Mouse (Mus musculus) midbrain, embryonic 11.5 days (tissue): Measurements from ENCODE around the gene Ammecr1. TPM values are rescaled to one million over a fixed set of nuclear protein-coding genes. Genes with fewer than 3 reads are reported as not detected.

Experiments used
- ATAC-seq: fragments of 200-750 bp; cut with Nextera tagmentation; 2 replicates; pipeline ENCODE4 v1.8.0; 2017; ENCODE audit warnings: moderate TSS enrichment, moderate library complexity; ENCODE audit not compliant: low FRiP score
- DNase-seq: peaks from one replicate; pipeline ENCODE4 v3.0.0; 2015; ENCODE audit warnings: low spot score; ENCODE audit errors: missing footprints
- H3K27ac ChIP-seq: fragments of 300-500 bp; sonication (generic); 2 replicates; pipeline ENCODE4 v1.5.1; 2014; ENCODE audit warnings: low read depth, low read length
- H3K27me3 ChIP-seq: fragments of 300-500 bp; sonication (generic); 2 replicates; pipeline ENCODE4 v1.6.1; 2014; ENCODE audit warnings: mild to moderate bottlenecking, low read length, moderate library complexity, mixed read lengths; ENCODE audit not compliant: control insufficient read depth, insufficient read depth
- H3K36me3 ChIP-seq: fragments of 300-500 bp; sonication (generic); 2 replicates; pipeline ENCODE4 v1.6.1; 2014; ENCODE audit warnings: mild to moderate bottlenecking, low read length, moderate library complexity, mixed read lengths; ENCODE audit not compliant: control insufficient read depth, insufficient read depth
- H3K4me1 ChIP-seq: fragments of 300-500 bp; sonication (generic); 2 replicates; pipeline ENCODE4 v1.6.1; 2014; ENCODE audit warnings: low read length; ENCODE audit not compliant: control insufficient read depth, insufficient read depth
- H3K4me2 ChIP-seq: fragments of 300-500 bp; sonication (generic); 2 replicates; pipeline ENCODE4 v1.6.1; 2014; ENCODE audit warnings: mild to moderate bottlenecking, moderate library complexity
- H3K4me3 ChIP-seq: fragments of 300-500 bp; sonication (generic); 2 replicates; pipeline ENCODE4 v1.5.1; 2014; ENCODE audit warnings: low read depth, low read length
- H3K9ac ChIP-seq: fragments of 300-500 bp; sonication (generic); 2 replicates; pipeline ENCODE4 v1.6.1; 2014; ENCODE audit warnings: low read length
- H3K9me3 ChIP-seq: fragments of 300-500 bp; sonication (generic); 2 replicates; pipeline ENCODE4 v1.6.1; 2016; ENCODE audit warnings: low read length; ENCODE audit not compliant: control insufficient read depth
- WGBS: fragments of 180-500 bp; shearing (Covaris S2); extraction: QIAGEN DNeasy Blood & Tissue Kit; methylation state at CpG from one replicate; pipeline ENCODE4 v1.1.7; 2014; 5-methylcytosine and 5-hydroxymethylcytosine counted together
- polyA plus RNA-seq: library from polyadenylated mRNA; unstranded; fragments of >200 nt; fragmentation: Nextera tagmentation; extraction: Ambion mirVana; gene quantifications from 2 replicates; pipeline ENCODE4 v1.2.1, GENCODE M21; 2014

Ammecr1 gene
- polyA plus RNA-seq, 1 experiment from 2014 or later = 10.7 TPM

DNA sequence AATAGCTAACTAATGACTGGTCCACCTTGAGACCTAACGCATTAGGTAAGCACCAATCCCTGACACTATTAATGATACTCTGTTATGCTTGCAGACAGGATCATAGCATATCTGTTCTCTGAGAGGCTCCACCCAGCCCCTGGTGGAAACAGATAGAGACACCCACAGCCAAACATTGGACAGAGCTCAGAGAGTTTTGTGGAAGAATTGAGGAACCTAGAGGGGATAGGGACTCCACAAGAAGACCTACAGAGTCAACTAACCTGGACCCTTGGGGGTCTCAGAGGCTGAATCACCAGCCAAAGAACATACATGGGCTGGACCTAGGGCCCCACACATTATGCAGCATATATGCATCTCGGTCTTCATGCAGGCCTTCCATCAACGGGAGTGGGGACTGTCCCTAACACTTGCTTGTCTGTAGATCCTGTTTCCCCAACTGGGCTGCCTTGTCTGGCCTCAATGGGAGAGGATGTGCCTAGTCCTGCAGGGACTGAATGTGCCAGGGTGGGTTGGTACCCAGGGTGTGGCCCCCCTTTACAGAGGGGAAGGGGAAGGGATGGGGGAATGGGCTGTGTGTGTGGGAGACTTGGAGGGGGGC is 15.1 kb upstream of the Ammecr1 start:
- no peak overlapping the region for H3K27ac ChIP-seq
- H3K9ac ChIP-seq = no peak overlapping the region
- no peak overlapping the region for H3K4me3 ChIP-seq
- H3K4me2 ChIP-seq = no peak overlapping the region
- DNase-seq (no peak), ATAC-seq (no peak)
- 94% methylated on average over 3 of the region's 3 CpGs for WGBS
- H3K9me3 ChIP-seq = no peaks in the 10 kb centered on the region
- 0 out of 2 replicates have a peak, but pooled peaks cover 3% of the 10 kb centered on the region for H3K27me3 ChIP-seq
- H3K36me3 ChIP-seq = no peaks in the 10 kb centered on the region
- no peaks in the 10 kb centered on the region for H3K4me1 ChIP-seq

DNA sequence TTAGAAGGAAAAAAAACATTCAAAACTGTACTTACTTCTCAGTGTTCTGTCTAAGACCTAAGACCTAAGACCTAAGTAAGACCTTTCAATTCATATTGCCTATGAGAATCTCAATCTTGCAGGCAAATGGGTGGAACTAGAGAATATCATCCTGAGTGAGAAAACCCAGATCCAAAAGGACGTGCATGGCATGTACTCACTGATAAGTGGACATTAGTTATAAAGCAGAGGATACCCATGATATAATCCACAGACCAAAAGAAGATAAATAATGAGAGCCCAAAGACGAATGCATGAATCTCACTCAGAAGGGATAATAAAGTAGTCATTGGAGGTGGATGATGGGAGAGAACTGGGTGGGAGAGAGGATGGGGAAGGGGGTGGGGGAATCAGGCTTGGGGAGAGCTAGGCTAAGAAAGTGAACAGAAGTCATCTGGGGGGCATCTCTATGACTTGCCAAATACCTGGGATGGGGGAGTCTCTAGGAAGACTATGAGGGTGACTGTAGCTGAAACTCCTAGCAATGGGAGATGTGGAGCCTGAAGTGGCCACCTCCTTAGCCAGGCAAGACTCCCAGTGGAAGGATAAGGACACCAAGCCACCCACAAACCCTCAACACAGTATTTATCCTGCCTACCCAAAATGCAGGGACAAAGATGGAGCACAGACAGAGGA is 14.5 kb upstream of the Ammecr1 start:
- no peaks in the 10 kb centered on the region for H3K36me3 ChIP-seq
- ATAC-seq (no peak), DNase-seq (no peak)
- H3K9me3 ChIP-seq = no peaks in the 10 kb centered on the region
- WGBS = 77% methylated on average over 2 of the region's 2 CpGs
- H3K9ac ChIP-seq = no peak overlapping the region
- H3K4me1 ChIP-seq = no peaks in the 10 kb centered on the region
- H3K4me3 ChIP-seq = no peak overlapping the region
- H3K27ac ChIP-seq = no peak overlapping the region
- H3K27me3 ChIP-seq = 0 out of 2 replicates have a peak, but pooled peaks cover 3% of the 10 kb centered on the region
- no peak overlapping the region for H3K4me2 ChIP-seq

DNA sequence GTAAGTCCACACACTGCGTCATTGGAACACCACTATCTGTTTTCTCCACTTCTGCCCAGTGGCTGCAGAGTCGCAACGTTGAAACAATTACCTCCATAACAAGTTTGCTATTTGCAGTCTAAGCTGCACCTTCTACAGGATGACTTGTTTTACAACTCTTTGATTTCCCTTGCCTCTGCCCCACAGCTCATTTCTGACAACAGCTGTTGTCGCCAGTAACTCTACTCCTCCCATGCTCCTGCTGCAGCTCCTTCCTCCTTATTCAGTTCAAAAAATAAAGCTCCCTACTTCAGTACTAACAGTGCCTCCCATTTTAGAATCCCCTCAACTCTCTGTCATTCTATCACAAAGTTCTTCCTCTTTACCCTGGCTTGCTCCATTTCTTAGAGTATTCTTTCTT is 12.7 kb upstream of the Ammecr1 start:
- Histone ChIP-seq H3K9me3 (no peaks in the 10 kb centered on the region), H3K4me3 (no peak overlapping the region), H3K4me2 (no peak overlapping the region), H3K27ac (no peak overlapping the region), H3K27me3 (0 out of 2 replicates have a peak, but pooled peaks cover 3% of the 10 kb centered on the region), H3K36me3 (no peaks in the 10 kb centered on the region), H3K4me1 (no peaks in the 10 kb centered on the region), H3K9ac (no peak overlapping the region)
- ATAC-seq (no peak), DNase-seq (no peak)
- WGBS = 78% methylated on average over 4 of the region's 4 CpGs

DNA sequence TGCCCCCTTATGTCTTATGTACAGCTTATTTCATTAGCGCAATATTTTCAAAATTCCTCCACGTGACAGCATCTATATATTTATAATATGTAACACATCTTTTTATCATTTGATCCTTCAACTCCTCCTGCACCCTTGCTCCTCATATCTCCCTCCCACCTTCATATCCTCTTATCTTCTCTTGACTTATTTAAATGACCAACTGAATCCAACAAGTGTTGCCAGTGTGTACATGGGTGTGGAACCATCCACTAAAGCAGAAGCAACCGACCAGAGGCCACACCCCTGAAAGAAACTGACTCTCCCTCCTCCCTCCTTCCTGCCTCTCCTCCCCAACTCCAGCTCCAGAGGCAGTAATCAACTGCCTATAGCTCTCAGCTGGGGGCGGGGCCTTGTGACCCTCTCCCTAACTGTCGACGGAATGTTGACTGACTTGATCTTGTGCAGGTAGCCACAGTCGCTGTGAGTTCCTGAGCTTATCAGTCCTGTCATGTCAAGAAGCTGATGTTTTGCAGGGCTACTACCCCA is 6.0 kb upstream of the Ammecr1 start:
- 48% methylated on average over 7 of the region's 7 CpGs for WGBS

DNA sequence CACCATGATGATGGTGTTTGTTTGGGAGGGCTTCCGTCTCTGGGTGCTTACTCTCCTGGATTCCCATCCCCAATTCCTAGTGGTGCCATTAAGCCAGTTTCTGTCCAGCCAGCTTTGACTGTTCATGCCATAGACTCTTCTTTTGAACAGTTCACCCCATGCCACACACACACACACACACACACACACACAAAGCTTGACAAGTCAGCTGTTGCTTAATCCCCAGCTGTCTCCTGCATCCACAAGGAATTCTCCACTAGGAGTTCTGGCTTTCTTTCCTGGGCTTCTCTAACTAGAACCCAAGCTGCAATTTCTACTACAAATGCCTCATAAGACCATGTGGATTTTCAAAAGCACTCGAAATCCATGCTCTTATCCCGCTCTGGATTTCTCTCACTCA is 5.2 kb upstream of the Ammecr1 start:
- no peak overlapping the region for H3K27ac ChIP-seq
- WGBS = 90% methylated on average over 3 of the region's 3 CpGs
- ATAC-seq (no peak), DNase-seq (no peak)
- no peaks in the 10 kb centered on the region for H3K36me3 ChIP-seq
- H3K9ac ChIP-seq = no peak overlapping the region
- no peaks in the 10 kb centered on the region for H3K9me3 ChIP-seq
- H3K4me3 ChIP-seq = no peak overlapping the region
- no peak overlapping the region for H3K4me2 ChIP-seq
- no peaks in the 10 kb centered on the region for H3K4me1 ChIP-seq
- H3K27me3 ChIP-seq = no peaks in the 10 kb centered on the region

More for the DNA sequence above, 6.0 kb upstream of the Ammecr1 start:
- Histone ChIP-seq H3K27ac (no peak overlapping the region), H3K9ac (no peak overlapping the region), H3K27me3 (no peaks in the 10 kb centered on the region), H3K9me3 (no peaks in the 10 kb centered on the region), H3K36me3 (no peaks in the 10 kb centered on the region), H3K4me3 (no peak overlapping the region), H3K4me1 (no peaks in the 10 kb centered on the region), H3K4me2 (no peak overlapping the region)
- DNase-seq = no peak
- no peak for ATAC-seq

DNA sequence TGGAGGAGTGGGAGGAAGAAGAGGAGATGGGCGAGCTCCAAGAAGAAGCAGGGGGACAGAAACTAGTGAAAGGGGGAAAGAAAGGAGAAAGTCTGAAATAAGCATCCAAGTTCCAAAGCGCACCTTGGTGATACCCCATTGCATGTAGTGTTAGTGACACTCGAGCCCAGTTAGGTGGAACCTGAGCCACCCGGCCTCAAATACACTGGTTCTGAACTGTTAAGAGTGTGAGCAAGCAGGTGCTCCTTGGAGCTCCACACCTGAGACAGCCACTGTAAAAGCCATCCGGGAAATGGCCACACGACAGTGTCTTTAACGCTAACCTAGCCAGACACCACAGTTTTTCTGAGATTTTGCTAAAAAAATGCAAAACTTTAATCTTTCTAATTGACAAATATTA is 539 bp upstream of the Ammecr1 start:
- Histone ChIP-seq H3K27ac (no peak overlapping the region), H3K4me2 (peak overlapping the region; percentile 39), H3K9me3 (no peaks in the 10 kb centered on the region), H3K9ac (peak overlapping the region; percentile 20; the same call in 1 of the 2 replicates), H3K4me1 (no peaks in the 10 kb centered on the region), H3K4me3 (peak overlapping the region; percentile 60), H3K27me3 (peaks cover 8% of the 10 kb centered on the region), H3K36me3 (no peaks in the 10 kb centered on the region)
- peak; percentile 35; the same call in 1 of the 2 replicates for ATAC-seq
- 56% methylated on average over 7 of the region's 7 CpGs for WGBS
- DNase-seq = peak; percentile 84

DNA sequence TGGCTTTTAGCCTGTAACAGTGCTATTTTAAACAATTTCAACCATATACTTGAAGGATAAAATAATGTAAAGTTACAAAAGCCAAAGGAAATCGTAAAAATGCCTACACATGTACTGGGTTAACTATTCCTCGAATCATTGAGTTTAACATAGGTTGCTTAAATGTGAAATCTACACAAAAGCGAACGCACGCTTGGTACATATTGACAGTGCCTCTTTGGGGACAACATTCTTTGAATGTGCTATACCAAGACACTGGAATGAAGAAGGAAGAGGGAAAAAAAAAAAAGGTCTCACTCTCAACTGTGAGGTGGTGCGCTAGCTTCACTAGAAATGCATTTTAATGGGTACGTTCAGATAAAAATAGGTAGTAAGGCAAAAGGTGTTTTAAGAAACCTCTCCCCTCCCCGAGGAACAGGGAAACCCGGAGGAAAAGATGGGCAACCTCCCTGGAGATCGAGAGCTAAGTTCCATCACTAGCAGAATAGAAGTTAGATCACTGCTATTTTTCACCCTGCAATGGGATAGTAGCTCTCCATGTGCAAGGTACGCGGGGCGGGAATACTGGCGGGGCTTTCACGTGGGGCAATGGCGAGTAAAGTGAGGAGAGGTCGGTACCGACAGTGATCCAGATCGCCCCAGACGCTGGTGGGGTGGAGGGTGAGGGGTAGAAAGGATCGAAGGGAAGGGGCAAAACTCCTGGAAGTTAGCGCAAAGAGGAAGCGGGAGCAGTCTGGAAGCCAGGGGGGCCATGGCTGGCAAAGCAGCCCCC is 1.1 kb downstream of the Ammecr1 start:
- DNase-seq = peak; percentile 87
- Histone ChIP-seq H3K9ac (peak overlapping the region; percentile 77), H3K4me2 (peak overlapping the region; percentile 65), H3K9me3 (no peaks in the 10 kb centered on the region), H3K4me1 (no peaks in the 10 kb centered on the region), H3K36me3 (no peaks in the 10 kb centered on the region), H3K27me3 (peaks cover 8% of the 10 kb centered on the region), H3K27ac (no peak overlapping the region), H3K4me3 (peak overlapping the region; percentile 60)
- 23% methylated on average over 22 of the region's 23 CpGs for WGBS
- no peak for ATAC-seq

DNA sequence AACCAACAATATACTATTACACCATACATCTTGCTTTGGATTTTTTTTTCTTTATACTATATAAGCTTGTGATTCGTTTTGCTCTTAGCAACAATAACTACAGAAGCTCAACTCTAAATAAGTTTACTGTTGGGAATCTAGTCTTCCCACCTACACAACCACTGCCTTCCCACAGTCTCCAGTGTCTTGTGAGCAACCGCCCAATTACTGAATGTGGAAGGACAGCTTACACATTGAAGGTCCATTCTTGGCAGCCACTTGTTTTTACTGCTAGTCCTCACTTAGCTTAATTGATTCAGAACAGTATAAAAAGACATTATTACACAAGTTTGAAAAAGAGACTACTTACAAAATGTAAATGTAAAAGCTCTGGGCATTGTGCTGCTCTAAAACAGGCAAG is 6.1 kb downstream of the Ammecr1 start:
- Histone ChIP-seq H3K9me3 (no peaks in the 10 kb centered on the region), H3K36me3 (no peaks in the 10 kb centered on the region), H3K4me3 (no peak overlapping the region), H3K4me1 (no peaks in the 10 kb centered on the region), H3K9ac (no peak overlapping the region), H3K4me2 (no peak overlapping the region), H3K27me3 (peaks cover 10% of the 10 kb centered on the region), H3K27ac (no peak overlapping the region)
- 77% methylated on average over 2 of the region's 2 CpGs for WGBS
- DNase-seq (no peak), ATAC-seq (no peak)
